Mouse (Mus musculus): ENCODE measurements around the gene Rtn1.

The Rtn1 gene

DNA sequence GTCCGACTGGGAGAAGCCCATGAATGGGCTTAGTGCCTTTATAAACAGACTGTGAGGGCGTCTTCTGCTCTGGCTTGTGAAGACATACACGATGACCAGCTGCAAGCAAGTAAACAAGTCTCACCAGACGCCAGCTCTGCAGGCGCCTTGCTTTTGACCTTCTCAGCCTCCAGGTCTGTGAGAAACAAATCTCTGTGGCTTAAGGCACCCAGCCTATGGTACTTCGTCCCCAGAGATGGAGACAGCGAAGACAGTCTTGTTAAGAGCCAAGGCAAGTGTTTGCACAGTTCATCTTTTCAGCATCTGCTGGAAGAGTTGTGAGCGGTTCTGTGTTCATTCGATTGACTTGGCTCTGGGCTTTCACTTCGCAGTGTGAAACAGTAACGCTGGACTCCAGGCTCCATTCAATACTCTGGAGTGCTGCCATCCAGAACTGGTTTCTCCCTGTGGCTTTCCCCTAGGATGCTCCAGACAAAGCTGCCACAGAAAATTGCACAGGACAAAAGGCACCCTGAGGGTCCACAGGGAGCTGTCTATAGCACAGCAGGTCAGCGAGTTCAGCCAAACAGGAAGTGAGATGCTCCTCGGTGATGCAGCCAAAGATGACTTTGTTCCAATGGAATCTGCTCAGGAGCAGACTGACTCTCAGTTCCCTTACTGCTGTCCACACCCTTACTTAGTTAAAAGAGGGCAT lies 135.0 kb downstream of the Rtn1 start:
- no peak for DNase-seq (ENCODE audit: low spot score)

DNA sequence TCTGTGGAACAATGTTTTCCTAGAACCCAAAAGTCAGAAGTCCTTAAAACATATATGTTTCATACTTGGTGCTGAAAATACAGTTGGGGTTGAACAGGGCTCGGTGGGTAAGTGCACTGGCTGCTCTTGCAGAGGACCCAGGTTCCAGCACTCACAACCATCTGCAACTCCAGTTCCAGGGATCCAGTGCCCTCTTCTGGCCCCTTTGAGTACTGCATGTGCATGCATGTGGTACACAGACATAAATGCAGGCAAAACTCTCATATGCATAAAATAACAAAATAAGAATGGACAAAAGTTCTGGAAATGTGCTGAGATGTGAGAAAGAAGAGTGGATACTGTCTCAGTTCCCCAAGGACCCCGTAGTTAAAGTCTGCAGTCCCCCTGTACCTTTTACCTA lies 141.2 kb downstream of the Rtn1 start:
- DNase-seq (ENCODE audit: low spot score), result no peak

DNA sequence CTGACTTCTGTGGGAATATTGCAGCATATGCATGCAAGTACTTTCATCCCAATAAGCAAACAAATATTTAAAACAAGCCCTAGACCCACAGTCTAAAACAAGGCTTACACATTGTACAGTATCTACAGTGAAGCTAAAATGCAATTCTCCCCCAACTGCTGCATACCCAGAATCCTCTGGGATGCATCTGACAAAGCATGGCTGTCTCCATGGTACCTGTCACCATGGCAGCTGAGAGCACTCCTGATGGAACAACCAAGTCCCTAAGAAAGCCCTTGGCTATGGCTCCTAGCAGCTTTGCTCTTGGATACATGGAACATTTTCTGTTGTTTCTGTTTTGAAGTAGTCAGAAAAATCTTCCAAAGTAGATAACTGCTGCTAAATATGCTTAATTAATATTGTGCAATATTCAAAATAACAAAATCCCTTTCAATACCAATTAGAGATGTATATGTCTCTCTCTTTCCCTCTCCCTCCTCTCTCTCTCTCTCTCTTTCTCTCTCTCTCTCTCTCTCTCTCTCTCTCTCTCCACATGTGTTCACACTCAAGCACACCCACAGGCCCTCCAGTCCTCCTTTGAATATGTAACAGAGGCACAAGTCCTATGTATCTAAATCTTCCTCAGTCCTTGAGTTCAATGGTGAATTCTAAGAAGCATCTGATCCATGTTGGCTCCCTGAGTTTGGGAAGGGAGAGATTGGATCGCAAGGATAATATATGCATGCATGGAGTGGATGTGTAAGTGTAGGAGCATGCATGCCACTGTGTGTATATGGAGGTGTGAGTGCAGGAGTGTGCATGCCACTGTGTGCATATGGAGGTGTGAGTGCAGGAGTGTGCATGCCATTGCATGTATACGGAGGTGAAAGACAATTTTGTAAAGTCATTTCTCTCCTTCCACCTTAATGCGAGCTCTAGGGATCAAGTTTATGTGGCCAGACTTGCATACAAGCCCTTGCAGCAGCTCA lies 143.3 kb downstream of the Rtn1 start:
- DNase-seq (ENCODE audit: low spot score), result no peak

DNA sequence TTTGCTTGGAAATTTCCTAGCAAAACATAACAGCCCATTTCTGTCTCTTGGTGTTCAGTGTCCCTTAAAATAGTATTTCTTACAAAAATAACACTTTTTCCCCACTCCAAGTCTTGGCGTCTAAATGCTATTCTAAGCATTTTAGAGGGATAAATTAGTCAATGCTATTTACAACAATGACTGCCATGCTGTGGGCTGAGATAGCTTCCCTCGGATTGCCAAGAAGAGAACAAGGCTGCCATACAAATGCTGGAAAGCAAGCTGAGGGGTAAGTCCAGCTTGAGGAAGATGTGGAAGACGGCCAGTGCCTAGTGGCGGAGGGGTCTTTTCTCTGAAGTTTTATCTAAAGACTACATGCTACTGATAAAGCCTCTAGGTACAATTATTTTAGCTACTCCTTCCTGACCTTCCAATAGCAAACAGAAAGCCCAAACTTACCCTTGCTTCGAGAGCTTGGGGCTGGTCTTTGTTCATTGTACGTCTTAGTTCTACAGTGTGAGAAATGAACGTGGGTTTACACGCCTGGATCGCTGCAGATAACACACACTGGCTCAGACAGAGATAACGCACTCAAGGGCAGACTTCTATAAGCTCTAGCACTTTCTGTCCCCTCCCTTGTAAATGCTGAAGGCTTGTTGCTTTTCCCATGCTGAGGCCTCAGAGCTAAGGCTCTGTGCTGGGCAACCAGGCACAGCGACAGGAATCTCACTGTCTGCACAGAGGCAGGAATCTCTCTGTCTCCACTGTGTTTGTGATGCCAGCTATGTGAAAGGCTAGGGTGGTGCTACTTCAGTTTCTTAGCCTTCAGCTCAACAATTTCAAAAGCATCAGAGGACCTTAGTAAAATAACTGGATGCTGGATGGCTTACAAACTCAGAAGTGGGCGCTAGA lies 145.4 kb downstream of the Rtn1 start:
- DNase-seq (ENCODE audit: low spot score), result no peak

DNA sequence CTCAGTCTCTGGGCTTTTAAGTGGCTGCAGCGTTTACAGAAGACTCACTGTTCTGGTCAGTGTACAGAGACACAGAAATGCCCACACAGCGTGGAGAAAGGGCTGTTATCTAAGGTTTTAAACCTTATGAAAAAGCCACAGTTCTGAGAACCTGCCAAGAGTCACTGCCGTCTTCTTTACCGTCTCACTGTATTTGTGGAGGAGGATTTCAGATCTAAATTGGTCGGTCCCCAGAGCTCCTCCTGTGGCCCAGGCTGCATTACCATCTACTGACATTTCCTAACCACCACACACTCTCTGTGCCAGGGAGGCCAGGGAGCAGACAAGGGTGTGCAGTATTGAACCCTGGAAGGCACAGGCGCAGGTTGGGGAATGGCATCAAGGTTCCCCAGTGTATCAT lies 151.9 kb downstream of the Rtn1 start:
- DNase-seq (ENCODE audit: low spot score), result no peak

- DNase-seq (ENCODE audit: low spot score), result no peak
Measured at GRCm38 (mm10) chr12:72253040-72253439, 155.8 kb downstream of the Rtn1 start.

- DNase-seq (ENCODE audit: low spot score), result no peak
Measured at GRCm38 (mm10) chr12:72251890-72252445, 156.9 kb downstream of the Rtn1 start.

- no peak for DNase-seq (ENCODE audit: low spot score)
Measured at GRCm38 (mm10) chr12:72244951-72245350, 163.9 kb downstream of the Rtn1 start.

DNA sequence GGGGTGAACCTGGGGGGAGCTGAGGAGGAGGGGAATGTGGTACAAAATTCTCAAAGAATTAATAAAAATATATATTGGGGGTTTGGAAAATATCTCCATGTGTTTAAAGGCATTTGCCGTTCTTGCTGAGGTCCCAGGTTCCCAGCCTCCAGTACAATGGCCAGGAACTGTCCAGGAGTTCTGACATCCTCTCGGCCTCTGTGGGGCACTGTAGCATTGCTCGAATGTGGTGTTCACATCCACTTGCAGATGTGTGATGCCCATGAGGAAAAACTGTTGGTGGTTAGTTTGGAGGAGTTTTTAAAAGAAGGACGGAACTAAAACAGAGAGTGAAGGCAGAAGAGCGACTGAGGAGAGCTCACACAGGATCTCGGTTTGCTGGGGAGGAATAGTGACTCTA lies 166.0 kb downstream of the Rtn1 start:
- no peak for DNase-seq (ENCODE audit: low spot score)

- DNase-seq (ENCODE audit: low spot score), result no peak
Measured at GRCm38 (mm10) chr12:72240506-72240905, 168.3 kb downstream of the Rtn1 start.

GRCm38 (mm10) chr12:72239230-72239894 lies 169.5 kb downstream of the Rtn1 start:
- DNase-seq (ENCODE audit: low spot score), result no peak

GRCm38 (mm10) chr12:72237251-72237650 lies 171.6 kb downstream of the Rtn1 start:
- DNase-seq (ENCODE audit: low spot score), result no peak

DNA sequence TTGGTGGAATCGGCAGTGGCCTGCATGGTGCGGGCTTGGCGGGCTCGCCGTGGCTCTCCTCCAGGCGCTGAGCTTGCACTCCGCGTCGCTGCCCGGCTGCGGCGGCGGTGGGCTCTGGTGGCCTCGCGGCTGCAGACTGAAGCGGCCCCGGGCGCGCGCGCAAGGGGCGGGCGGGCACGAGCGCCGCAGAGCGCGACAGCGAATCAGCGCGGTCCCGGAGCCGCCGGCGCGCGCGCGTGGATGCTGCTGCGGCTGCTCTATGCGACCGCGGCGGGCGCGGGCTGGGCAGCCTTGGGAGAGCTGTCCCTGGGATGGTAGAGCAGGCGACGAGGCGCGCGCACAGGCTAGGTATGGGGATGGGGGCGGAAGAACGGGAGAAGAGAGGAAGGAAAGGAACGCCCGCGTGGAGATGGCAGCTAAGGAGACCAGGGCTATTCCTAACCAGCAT lies 172.3 kb downstream of the Rtn1 start:
- no peak for DNase-seq (ENCODE audit: low spot score)

DNA sequence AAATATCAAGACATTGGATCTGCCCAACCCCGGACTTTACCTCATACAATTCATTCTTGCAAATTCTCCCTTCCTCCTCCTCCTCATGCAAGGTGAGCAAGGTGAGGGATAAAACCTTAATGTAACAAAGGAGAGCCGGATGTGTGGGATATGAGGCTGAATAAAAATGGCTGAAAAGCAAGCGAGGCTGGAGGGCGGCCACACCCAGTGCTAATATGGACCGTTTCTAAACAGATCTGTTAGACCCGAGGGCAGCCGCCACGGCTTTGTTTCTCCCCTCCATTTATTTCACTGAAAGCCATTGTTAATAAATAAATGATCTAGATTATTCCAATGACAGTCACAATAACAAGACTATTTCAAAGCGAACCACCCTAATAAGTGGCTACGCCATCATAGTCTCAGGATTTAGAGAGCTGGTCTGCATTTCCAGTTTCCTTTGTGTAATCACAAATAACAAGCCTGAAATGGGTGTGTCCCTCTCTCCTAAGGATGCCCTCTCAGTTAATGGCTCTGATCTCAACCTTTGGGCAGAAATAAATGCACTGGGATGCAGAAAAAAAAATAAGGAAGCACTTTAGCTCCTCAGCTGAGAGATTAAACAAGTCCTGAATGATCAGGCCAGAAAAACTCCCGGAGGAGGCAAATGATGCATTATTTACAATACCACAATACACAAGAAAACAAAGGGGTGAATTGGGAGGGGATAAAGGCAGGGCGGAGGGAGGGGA lies 173.1 kb downstream of the Rtn1 start:
- DNase-seq (ENCODE audit: low spot score), result no peak

DNA sequence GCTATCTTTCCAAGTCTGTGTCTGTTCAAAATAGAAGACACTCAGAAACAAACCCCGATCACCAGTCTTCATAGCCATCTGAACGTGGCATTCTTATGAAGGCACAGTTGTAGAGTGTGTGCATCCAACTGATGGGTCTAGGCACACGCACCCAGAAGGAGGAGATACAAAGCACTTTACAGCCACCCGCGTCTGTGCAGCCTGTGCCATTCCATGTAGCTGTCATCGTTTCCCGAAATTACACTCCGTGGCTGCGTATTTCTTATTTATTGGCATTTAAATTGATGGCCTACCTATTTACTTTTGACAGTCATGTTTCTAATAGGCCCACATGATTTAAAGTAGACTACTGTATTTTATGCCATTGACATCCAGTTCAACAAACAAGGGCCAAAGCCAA lies 173.9 kb downstream of the Rtn1 start:
- no peak for DNase-seq (ENCODE audit: low spot score)

GRCm38 (mm10) chr12:72234151-72234550 lies 174.7 kb downstream of the Rtn1 start:
- DNase-seq (ENCODE audit: low spot score), result no peak

DNA sequence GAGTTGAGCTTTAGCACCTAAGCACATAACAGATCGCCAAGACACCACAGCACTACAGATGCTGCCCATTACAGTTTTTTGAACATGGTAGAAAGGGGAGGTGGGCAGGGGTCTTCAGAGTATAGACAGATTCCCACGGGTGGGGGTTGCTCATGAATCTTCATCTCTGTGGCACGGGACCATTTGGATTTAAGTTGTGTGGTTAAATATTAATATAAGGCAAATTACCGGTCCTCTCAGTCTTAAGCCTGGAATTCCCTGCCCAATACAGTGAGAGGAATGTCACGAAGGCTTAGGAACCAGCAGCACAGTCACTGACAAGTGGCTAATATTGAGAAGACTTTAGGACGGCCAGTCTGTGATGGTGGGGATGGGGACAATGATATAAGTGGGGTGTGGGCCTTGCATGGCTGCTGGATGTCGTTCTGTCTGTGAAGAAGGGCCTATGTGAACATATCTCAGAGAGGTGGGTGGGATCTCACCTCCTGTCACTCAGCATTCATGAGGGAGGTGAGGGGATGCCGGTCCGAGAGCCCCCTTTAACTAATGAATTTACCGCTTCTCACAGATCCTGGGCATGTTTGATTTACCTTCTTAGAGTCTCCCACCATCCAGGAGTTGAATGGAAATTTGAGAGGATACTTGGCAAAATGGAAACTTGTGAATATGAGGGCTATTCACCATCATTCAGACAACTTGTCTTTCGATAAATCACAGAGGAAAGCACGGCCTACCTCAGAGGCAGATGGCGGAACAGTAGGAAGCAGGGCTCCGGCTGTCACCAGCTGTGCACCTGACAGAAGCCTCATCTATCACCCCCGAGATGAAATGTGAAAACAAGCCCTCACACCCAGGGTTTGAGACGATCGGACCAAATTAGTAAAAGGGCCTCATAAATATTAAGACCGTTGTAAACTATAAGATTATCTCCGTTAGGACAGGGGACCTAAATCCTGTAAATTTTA lies 175.7 kb downstream of the Rtn1 start:
- DNase-seq (ENCODE audit: low spot score), result no peak

DNA sequence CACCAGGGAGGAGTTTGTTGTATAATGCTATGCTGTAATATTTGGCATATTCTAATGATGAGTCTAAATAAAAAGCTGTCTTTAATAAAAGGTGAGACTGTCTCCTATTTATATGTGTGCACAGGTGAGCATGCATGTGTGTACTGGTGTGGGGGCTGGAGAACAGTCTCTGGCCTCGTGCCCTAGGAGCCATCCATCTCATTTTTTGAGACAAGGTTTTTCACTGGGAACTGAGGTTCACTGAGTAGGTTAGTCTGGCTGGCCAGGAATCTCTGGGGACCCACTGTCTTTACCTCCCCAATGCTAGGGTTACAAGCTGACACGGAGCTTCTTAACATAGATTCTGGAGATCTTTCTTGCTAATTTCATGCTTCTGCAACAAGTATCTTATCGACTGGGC lies 176.7 kb downstream of the Rtn1 start:
- no peak for DNase-seq (ENCODE audit: low spot score)

DNA sequence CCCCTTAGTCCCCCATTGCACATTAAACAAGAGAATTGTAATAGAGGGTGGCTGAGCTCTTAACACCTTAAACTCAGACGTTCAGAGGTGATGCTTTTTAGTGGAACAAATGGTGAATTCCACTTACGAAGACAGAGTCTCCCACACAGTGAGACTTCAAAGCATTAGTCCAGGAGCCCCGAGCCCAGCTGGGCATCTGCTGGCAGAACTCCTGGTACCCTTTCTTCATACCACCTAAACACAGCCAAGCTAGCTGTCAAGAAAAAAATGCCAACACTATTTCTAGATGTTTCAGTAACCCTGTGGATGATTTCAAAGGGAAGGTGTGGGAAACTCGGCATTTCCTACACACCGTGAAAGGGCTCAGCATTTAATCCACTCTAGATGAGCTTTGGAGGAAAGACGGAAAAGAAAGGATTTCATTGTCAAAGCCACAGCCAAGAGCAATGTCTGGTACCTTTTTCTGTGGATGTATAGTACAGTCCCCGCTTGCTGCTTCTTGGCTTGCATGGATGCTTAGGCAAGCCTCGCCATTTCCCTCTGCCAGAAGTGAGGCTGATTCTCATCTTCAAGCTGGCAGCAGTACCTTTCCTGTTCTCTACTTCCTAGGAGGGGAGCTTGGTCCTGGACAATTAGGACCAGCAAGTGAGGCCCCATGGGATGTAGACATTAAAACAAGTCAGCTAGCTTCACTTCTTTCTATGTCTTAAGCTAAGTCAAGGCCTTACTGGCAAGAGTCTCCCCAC lies 179.2 kb downstream of the Rtn1 start:
- DNase-seq (ENCODE audit: low spot score), result no peak
